Mouse (Mus musculus) embryonic stem cell, embryonic (primary cell): ENCODE results near the gene Syce1.
"Not testable (repeated sequence)": the region's sequence is repeated elsewhere in the genome, so short reads cannot be mapped to it uniquely, and the experiment has no call there.

Source experiments
- CTCF ChIA-PET, 4 experiments: fragments of 300-600 bp in 2 of 4; fragments of 350-600 bp in 2 of 4; sonication (Branson Sonifier 250); formaldehyde crosslinking; loops; one replicate each; lab custom pipeline; 2022; ENCODE audit warnings: inconsistent platforms in 2 of 4; lab: Charles Lee
- POLR2A ChIA-PET, 4 experiments: fragments of 300-600 bp in 2 of 4; fragments of 350-600 bp in 2 of 4; sonication (Branson Sonifier 250); formaldehyde crosslinking; loops; one replicate each; lab custom pipeline; 2022; ENCODE audit warnings: antibody characterized with exemption in 4 of 4, inconsistent platforms in 1 of 4; lab: Charles Lee

Syce1 gene

GRCm38 (mm10) chr7:140805704-140806103 is 18.1 kb upstream of the Syce1 start:
- CTCF ChIA-PET: interaction anchor here (0.5 to 4.4 kb wide), 49 partner anchors 9 to 730 kb away, joined by 3 to 23 read pairs (median 4); partner anchors contain the start of genes Syce1 (in 2 of the 4), Urah (in 2 of the 4), Zfp941 (in 2 of the 4) and Fuom (in 1 of the 4)

DNA sequence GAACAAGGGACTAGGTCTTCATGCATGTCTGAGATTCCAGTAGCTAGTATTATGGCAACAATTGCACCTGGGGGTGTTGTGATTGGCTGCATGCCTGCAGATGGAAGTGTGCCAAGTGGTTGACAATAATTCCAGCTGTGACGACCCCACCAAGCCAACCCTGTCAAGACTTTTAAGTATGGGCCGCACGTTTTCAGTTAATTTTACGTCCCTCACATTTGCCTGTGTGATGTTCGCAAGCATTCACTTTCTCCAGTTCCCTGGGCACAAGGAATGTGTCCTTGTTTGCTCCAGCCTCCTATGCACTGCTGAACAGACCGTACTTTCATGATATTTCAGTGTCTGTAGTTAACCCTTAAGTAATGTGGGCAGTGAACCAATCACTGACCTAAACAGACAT is 15.0 kb upstream of the Syce1 start:
- ChIA-PET CTCF (no interaction called here), POLR2A (interaction anchor here in 1 of 4 experiments (0.6 kb wide), 1 partner anchor 20 kb away, joined by 3 read pairs; no protein-coding TSS in a partner anchor)

More at GRCm38 (mm10) chr7:140805704-140806103, 18.1 kb upstream of the Syce1 start:
- POLR2A ChIA-PET: interaction anchor here in 3 of 4 experiments (0.6 to 1.9 kb wide), 10 partner anchors 11 to 1269 kb away, joined by 3 to 12 read pairs (median 3); partner anchors contain the start of genes Zfp941 (in 2 of the 3) and Syce1 (in 1 of the 3)

DNA sequence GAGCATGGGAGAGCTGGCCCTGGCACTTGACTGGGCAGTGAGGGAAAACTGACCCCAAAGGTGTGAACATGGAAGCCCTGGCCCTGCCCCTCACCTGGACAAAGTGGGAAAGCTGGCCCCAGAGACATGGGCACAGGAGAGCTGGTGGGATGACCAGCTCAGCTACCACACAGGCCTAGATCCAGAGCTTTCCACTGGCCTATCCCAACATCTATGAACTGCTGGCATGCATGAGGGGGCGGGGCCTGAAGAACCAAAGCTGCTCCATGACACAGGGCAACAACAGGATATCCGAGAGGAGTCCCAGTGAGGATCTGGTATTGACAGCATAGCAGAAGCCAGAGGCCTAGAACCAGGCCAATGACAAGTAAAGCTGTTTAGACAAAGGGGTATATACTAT is 10.6 kb upstream of the Syce1 start:
- POLR2A ChIA-PET: interaction anchor here in 1 of 4 experiments (0.5 kb wide), 1 partner anchor 805 kb away, joined by 6 read pairs; no protein-coding TSS in a partner anchor
- CTCF ChIA-PET: interaction anchor here in 1 of 4 experiments (0.6 to 1.0 kb wide), 2 partner anchors 13 to 21 kb away, joined by 3 read pairs; no protein-coding TSS in a partner anchor

- CTCF ChIA-PET: interaction anchor here in 2 of 4 experiments (1.0 kb wide), 2 partner anchors 14 to 611 kb away, joined by 3 read pairs; no protein-coding TSS in a partner anchor
- POLR2A ChIA-PET: interaction anchor here in 1 of 4 experiments (0.5 kb wide), 2 partner anchors 186 to 804 kb away, joined by 3 to 6 read pairs; no protein-coding TSS in a partner anchor
Observed at GRCm38 (mm10) chr7:140797619-140798018, 10.0 kb upstream of the Syce1 start.

DNA sequence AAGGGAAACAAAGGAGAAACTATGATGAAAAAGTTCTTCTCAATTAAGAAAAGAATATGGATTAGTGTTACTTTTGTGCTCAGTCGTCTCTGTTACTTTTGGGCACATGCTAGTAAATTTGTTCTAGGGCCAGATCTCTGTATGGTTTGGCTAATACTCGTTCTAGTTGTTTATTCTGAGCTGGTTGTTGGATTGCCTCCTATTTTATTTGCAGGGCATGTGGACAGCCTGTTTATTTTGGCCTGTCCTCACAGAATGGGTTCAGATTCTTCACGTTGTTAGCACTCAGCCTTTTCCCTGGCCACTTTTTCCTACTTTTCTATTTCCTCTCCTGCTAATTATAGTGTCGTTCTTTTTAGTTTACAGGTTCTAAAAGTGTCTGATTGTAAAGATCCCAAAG is 5.9 kb upstream of the Syce1 start:
- ChIA-PET POLR2A (no interaction called here), CTCF (no interaction called here)

- ChIA-PET POLR2A (interaction anchor here in 1 of 4 experiments (0.6 to 1.6 kb wide), 3 partner anchors 17 to 1391 kb away, joined by 3 to 4 read pairs (median 3); no protein-coding TSS in a partner anchor), CTCF (interaction anchor here in 2 of 4 experiments (1.1 to 1.7 kb wide), 2 partner anchors 18 kb away, joined by 4 to 6 read pairs; no protein-coding TSS in a partner anchor)
Observed at GRCm38 (mm10) chr7:140788053-140788435, 392 bp upstream of the Syce1 start.

GRCm38 (mm10) chr7:140780548-140780947 is 7.1 kb downstream of the Syce1 start:
- ChIA-PET CTCF (no interaction called here), POLR2A (no interaction called here)

GRCm38 (mm10) chr7:140765888-140766739 is 21.5 kb downstream of the Syce1 start:
- POLR2A ChIA-PET: interaction anchor here in 1 of 4 experiments (0.6 kb wide), 1 partner anchor 724 kb away, joined by 3 read pairs; no protein-coding TSS in a partner anchor
- CTCF ChIA-PET: interaction anchor here in 2 of 4 experiments (0.6 to 1.3 kb wide), 3 partner anchors 578 to 904 kb away, joined by 5 to 6 read pairs (median 6); no protein-coding TSS in a partner anchor

DNA sequence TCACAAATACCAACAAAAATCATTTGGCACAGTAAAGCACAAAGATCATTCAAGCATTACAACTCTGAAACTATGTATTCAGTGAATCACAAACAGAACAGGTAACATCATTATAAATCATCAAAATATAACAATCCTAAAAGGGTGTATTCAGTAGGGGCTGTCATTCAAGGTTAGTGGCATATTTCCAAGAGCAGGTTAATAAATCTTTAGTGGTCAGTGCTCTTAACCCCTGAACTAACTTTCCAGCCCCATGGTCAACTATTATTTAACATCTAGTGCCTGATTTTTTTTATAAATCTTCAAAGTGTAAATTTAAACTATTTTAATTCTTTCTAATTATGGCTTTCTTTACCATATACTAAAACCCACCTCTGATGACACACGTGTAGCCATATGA is 22.3 kb downstream of the Syce1 start:
- CTCF ChIA-PET, POLR2A ChIA-PET: not testable (repeated sequence)

DNA sequence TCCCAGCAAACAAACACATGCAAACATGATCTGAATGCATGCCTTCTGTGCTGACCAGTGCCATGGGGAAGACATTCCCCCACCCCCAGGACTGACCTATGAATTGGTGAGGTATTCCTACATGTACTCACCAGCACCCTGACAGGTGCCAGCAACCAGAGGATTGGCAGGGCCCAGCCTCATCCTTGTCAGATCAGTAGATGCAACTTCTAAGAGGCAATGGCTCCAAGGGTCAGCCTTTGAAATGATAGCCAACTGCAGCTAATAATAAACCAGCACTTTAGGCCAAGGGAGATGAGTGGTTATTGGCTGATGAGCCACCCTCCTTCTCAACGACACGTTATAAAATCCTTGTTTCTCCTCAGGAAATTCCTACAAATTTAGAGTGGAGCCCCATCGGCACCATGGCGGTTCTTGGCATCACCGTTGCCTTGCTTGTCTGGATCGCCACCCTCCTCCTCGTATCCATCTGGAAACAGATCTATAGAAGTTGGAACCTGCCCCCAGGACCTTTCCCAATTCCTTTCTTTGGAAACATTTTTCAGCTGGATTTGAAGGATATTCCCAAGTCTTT is 24.1 kb downstream of the Syce1 start, which contains the start of gene Cyp2e1:
TSS of gene Cyp2e1 (plus strand) at position 293 of the 574 bp plus-strand sequence.
- POLR2A ChIA-PET: no interaction called here

GRCm38 (mm10) chr7:140760647-140761046 is 27.0 kb downstream of the Syce1 start:
- POLR2A ChIA-PET: no interaction called here
- CTCF ChIA-PET: no interaction called here

More for the DNA sequence above, 24.1 kb downstream of the Syce1 start, which contains the start of gene Cyp2e1:
- CTCF ChIA-PET: no interaction called here

GRCm38 (mm10) chr7:140756151-140756854 is 31.3 kb downstream of the Syce1 start:
- ChIA-PET CTCF (no interaction called here), POLR2A (no interaction called here)

GRCm38 (mm10) chr7:140754556-140754955 is 33.1 kb downstream of the Syce1 start:
- POLR2A ChIA-PET: no interaction called here
- CTCF ChIA-PET: no interaction called here

GRCm38 (mm10) chr7:140748827-140749160 is 38.9 kb downstream of the Syce1 start:
- CTCF ChIA-PET: no interaction called here

DNA sequence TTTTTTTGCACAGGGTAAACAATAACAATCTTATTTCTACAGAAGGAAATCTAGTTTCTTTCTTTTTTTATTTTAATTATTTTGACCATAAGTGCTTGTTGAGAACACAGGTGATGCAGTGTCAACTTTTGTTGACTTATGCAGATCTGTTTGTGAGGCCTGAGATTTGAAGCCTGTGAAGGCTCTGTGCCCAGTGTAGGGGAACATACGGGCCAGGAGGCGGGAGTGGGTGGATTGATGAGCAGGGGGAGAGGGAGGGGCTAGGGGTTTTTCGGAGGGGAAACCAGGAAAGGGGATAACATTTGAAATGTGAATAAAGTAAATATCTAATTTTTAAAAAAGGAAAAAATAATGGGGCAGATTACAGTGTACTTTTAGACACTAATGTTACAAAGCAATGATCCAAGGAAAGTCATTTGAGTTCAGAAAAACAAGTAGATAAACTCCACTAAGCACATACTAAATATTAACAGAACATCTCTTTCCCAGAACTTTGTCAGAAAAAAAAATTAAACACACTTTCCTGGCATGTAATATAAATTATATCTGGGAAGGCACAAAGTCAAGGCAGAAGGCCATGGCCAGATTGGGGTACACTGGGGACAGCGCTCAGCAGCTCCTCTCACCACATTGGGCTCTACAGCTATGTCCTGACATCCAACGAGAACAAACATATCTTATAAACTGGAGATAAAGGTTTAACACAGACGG is 39.4 kb downstream of the Syce1 start:
- ChIA-PET CTCF (no interaction called here), POLR2A (no interaction called here)

More at GRCm38 (mm10) chr7:140748827-140749160, 38.9 kb downstream of the Syce1 start:
- POLR2A ChIA-PET: no interaction called here

- CTCF ChIA-PET: no interaction called here
- POLR2A ChIA-PET: no interaction called here
Observed at GRCm38 (mm10) chr7:140747402-140747801, 40.2 kb downstream of the Syce1 start.

DNA sequence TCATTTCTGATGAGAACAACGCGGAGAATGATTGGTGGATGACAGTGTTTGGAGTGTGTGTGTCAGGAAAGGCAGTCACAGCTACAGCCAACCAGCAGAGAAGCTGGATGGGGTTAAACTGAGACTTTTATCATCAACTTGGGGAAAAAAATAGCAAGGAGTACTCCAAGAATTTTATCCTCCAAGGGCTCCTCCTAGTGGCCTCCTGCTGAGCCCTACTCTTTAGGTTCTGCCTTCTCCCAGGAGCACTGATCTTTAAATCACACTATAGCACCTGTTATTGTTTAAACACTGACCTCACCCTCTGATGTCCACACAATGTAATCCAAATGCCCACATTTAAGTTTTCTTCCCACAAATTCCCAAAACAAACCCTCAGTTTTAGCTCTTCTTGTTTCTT is 54.5 kb downstream of the Syce1 start:
- CTCF ChIA-PET: no interaction called here
- POLR2A ChIA-PET: no interaction called here
